Mouse (Mus musculus) adrenal gland, postnatal 10 days (tissue): Measurements from ENCODE around the gene Gstcd. TPM values are rescaled to one million over a fixed set of nuclear protein-coding genes. Genes with fewer than 3 reads are reported as not detected.
A peak's percentile ranks its signal among the peaks of the same experiment; 100 is the strongest.

Experiments used
- DNase-seq: peaks from one replicate; pipeline ENCODE4 v3.0.0; 2021; ENCODE audit warnings: mixed read lengths
- long read RNA-seq, 2 experiments: library from polyadenylated mRNA; stranded (forward); transcript quantifications; one replicate each; pipeline ENCODE4 v2.0.0; 2021
- total RNA-seq, 2 experiments: library from RNA; stranded (reverse); gene quantifications; 2 replicates each; pipeline ENCODE4 v1.2.3; 2021

Gene Gstcd
- 10 to 100 TPM; 12.8 to 15.8 TPM for total RNA-seq
- long read RNA-seq, experiment 1, partial matches to known transcripts, result 2 of 9 reads
- long read RNA-seq, experiment 1, other reads (novel, unspliced or antisense), result 1 of 9 reads
- long read RNA-seq, experiment 2, transcript Gstcd-201 (12 exons, 3,503 nt), result major isoform, 6 of 11 reads
- long read RNA-seq, experiment 2, partial matches to known transcripts, result 2 of 11 reads
- long read RNA-seq, experiment 2, other reads (novel, unspliced or antisense), result 3 of 11 reads

GRCm38 (mm10) chr3:133091664-133092273 lies at the start of gene Gstcd, which contains the start of gene Ints12:
Gene Gstcd (minus strand): TSS chr3:133092033.
Gene Ints12 (plus strand): TSS chr3:133091840.
- peak; percentile 94 for DNase-seq

- DNase-seq, result no peak
Observed at GRCm38 (mm10) chr3:133132611-133133010, 40.8 kb upstream of the Gstcd start.

- DNase-seq, result no peak
Observed at GRCm38 (mm10) chr3:133131372-133131771, 39.5 kb upstream of the Gstcd start.

- no peak for DNase-seq
Observed at GRCm38 (mm10) chr3:133113281-133113680, 21.4 kb upstream of the Gstcd start.

GRCm38 (mm10) chr3:133111741-133112140 lies 19.9 kb upstream of the Gstcd start:
- peak; percentile 31 for DNase-seq

- DNase-seq, result no peak
Observed at GRCm38 (mm10) chr3:133109844-133110243, 18.0 kb upstream of the Gstcd start.

- DNase-seq, result no peak
Observed at GRCm38 (mm10) chr3:133108731-133109130, 16.9 kb upstream of the Gstcd start.

GRCm38 (mm10) chr3:133104436-133104835 lies 12.6 kb upstream of the Gstcd start:
- DNase-seq, result no peak

- no peak for DNase-seq
Observed at GRCm38 (mm10) chr3:133103768-133104167, 11.9 kb upstream of the Gstcd start.

- no peak for DNase-seq
Observed at GRCm38 (mm10) chr3:133098909-133099308, 7.1 kb upstream of the Gstcd start.

GRCm38 (mm10) chr3:133098336-133098735 lies 6.5 kb upstream of the Gstcd start:
- no peak for DNase-seq

- no peak for DNase-seq
Observed at GRCm38 (mm10) chr3:133097936-133098335, 6.1 kb upstream of the Gstcd start.

GRCm38 (mm10) chr3:133094305-133094704 lies 2.5 kb upstream of the Gstcd start:
- DNase-seq, result no peak

- DNase-seq, result no peak
Observed at GRCm38 (mm10) chr3:133092936-133093335, 1.1 kb upstream of the Gstcd start.

- DNase-seq, result no peak
Observed at GRCm38 (mm10) chr3:133092274-133092853, 531 bp upstream of the Gstcd start.

GRCm38 (mm10) chr3:133091121-133091663 lies 641 bp downstream of the Gstcd start:
- DNase-seq, result no peak

GRCm38 (mm10) chr3:133090247-133091120 lies 1.3 kb downstream of the Gstcd start:
- no peak for DNase-seq

- DNase-seq, result no peak
Observed at GRCm38 (mm10) chr3:133085858-133086257, 6.0 kb downstream of the Gstcd start.

- no peak for DNase-seq
Observed at GRCm38 (mm10) chr3:133082736-133083135, 9.1 kb downstream of the Gstcd start.

- DNase-seq, result no peak
Observed at GRCm38 (mm10) chr3:133075560-133075959, 16.3 kb downstream of the Gstcd start.

GRCm38 (mm10) chr3:133052068-133052467 lies 39.8 kb downstream of the Gstcd start:
- DNase-seq, result no peak

GRCm38 (mm10) chr3:133033145-133033755 lies 58.6 kb downstream of the Gstcd start:
- DNase-seq, result no peak
